ENCODE assay signal across 35 mouse cellular contexts in genomic region chr9:40851515-40851914, GRCm38 (mm10). TPM values are rescaled to one million over a fixed set of nuclear protein-coding genes. Genes with fewer than 3 reads are reported as not detected.
"Had no signal": no experiment of that assay in that cellular context is flagged by ENCODE, and none has a peak within 500 bp of the region (broad histone marks: within the 10 kb centered on the region; RNA-seq: fewer than 3 reads in every experiment).

No protein-coding gene starts in this region.

- H3K27ac ChIP-seq: gastrocnemius, adult 2 months; heart, embryonic 10.5 days; hindbrain, embryonic 10.5 days; hindbrain, embryonic 12.5 days; hindbrain, embryonic 15.5 days; intestine, embryonic 15.5 days; left cerebral cortex, adult 2 months; limb, embryonic 10.5 days; limb, embryonic 12.5 days had no signal

- H3K4me2 ChIP-seq: heart, embryonic 12.5 days; hindbrain, embryonic 12.5 days; hindbrain, embryonic 15.5 days; intestine, embryonic 15.5 days; limb, embryonic 12.5 days; liver, embryonic 11.5 days had no signal

- H3K4me3 ChIP-seq: gastrocnemius, adult 2 months; heart, embryonic 10.5 days; heart, embryonic 12.5 days; hindbrain, embryonic 10.5 days; hindbrain, embryonic 12.5 days; hindbrain, embryonic 15.5 days; intestine, embryonic 15.5 days; left cerebral cortex, adult 2 months; limb, embryonic 10.5 days; limb, embryonic 12.5 days had no signal

- H3K9me3 ChIP-seq: heart, embryonic 10.5 days; heart, embryonic 12.5 days; hindbrain, embryonic 10.5 days; hindbrain, embryonic 12.5 days; hindbrain, embryonic 15.5 days; intestine, embryonic 15.5 days; limb, embryonic 10.5 days; limb, embryonic 12.5 days had no signal

- H3K36me3 ChIP-seq: heart, embryonic 10.5 days; heart, embryonic 12.5 days; hindbrain, embryonic 10.5 days; hindbrain, embryonic 12.5 days; hindbrain, embryonic 15.5 days; intestine, embryonic 15.5 days; limb, embryonic 10.5 days; limb, embryonic 12.5 days had no signal

- H3K9ac ChIP-seq: heart, embryonic 12.5 days; hindbrain, embryonic 12.5 days; hindbrain, embryonic 15.5 days; intestine, embryonic 15.5 days; limb, embryonic 12.5 days had no signal

- H3K4me1 ChIP-seq: heart, embryonic 10.5 days; heart, embryonic 12.5 days; hindbrain, embryonic 10.5 days; intestine, embryonic 15.5 days; limb, embryonic 12.5 days had no signal

- ATAC-seq: inflammation-experienced regulatory T-cells, adult 6 months; intestine, embryonic 15.5 days; intestine, postnatal 0 days had no signal

- DNase-seq: gastrocnemius, adult 2 months; gastrocnemius, postnatal 10 days; gastrocnemius, postnatal 25 days; heart, adult 18-20 months; heart, postnatal 10 days; heart, postnatal 4 days; kidney, adult 18-20 months; kidney, adult 8-10 months; kidney, postnatal 10 days; kidney, postnatal 25 days; kidney, postnatal 4 days; layer of hippocampus, adult 9-11 months; liver had no signal

RNA-seq across cellular contexts. Expression of gene Bsx, which starts 22.4 kb away (rescaled TPM):
- total RNA-seq: gastrocnemius, adult 2 months; gastrocnemius, postnatal 10 days; gastrocnemius, postnatal 25 days; gastrocnemius, postnatal 4 days; granulocyte monocyte progenitor cell, adult 5-6 weeks; heart, adult 18-20 months; heart, adult 8-10 months; heart, postnatal 10 days; heart, postnatal 25 days; heart, postnatal 4 days; layer of hippocampus, adult 8-10 months; left cerebral cortex, adult 2 months; left cerebral cortex, postnatal 14 days had no signal
- polyA plus RNA-seq: heart, embryonic 10.5 days; heart, embryonic 12.5 days; heart, embryonic 14.5 days; heart, embryonic 16.5 days; hindbrain, embryonic 10.5 days; hindbrain, embryonic 12.5 days; hindbrain, embryonic 15.5 days; inflammation-experienced regulatory T-cells, adult 6 months; intestine, embryonic 15.5 days; intestine, postnatal 0 days; kidney, embryonic 14.5 days; kidney, embryonic 16.5 days; limb, embryonic 10.5 days; limb, embryonic 12.5 days; liver, embryonic 11.5 days had no signal
